Mouse (Mus musculus) c-Kit-positive CD71-positive TER-119-negative erythroid progenitor cells, embryonic 14.5 days (primary cell): ENCODE data around the gene Polm.

Experiments
- DNase-seq: peaks from one replicate; pipeline ENCODE4 v3.0.0-alpha.2; 2013; ENCODE audit warnings: low read depth

Polm gene

GRCm38 (mm10) chr11:5837251-5838246 is at the start of gene Polm:
Polm (minus strand) TSS chr11:5838016.
- peak; percentile 95 for DNase-seq

- no peak for DNase-seq
These were observed 49.4 kb upstream of the Polm start for GRCm38 (mm10) chr11:5887250-5887649.

- DNase-seq: peak; percentile 43
These were observed 48.4 kb upstream of the Polm start for GRCm38 (mm10) chr11:5886187-5886586.

- no peak for DNase-seq
These were observed 44.7 kb upstream of the Polm start for GRCm38 (mm10) chr11:5882518-5882917.

GRCm38 (mm10) chr11:5879905-5880304 is 42.1 kb upstream of the Polm start:
- peak; percentile 48 for DNase-seq

- DNase-seq: no peak
These were observed 40.8 kb upstream of the Polm start for GRCm38 (mm10) chr11:5878661-5879060.

- DNase-seq: peak; percentile 98
These were observed 40.2 kb upstream of the Polm start, which contains the start of gene Pold2 for GRCm38 (mm10) chr11:5877921-5878526. Pold2 (minus strand) TSS chr11:5878292.

- no peak for DNase-seq
These were observed 39.6 kb upstream of the Polm start for GRCm38 (mm10) chr11:5877421-5877820.

- no peak for DNase-seq
These were observed 35.4 kb upstream of the Polm start for GRCm38 (mm10) chr11:5873192-5873591.

- no peak for DNase-seq
These were observed 34.9 kb upstream of the Polm start for GRCm38 (mm10) chr11:5872707-5873106.

- no peak for DNase-seq
These were observed 32.3 kb upstream of the Polm start for GRCm38 (mm10) chr11:5870069-5870468.

GRCm38 (mm10) chr11:5869331-5869730 is 31.5 kb upstream of the Polm start:
- DNase-seq: no peak

GRCm38 (mm10) chr11:5868324-5868723 is 30.5 kb upstream of the Polm start:
- DNase-seq: no peak

- DNase-seq: no peak
These were observed 29.4 kb upstream of the Polm start for GRCm38 (mm10) chr11:5867196-5867595.

- DNase-seq: no peak
These were observed 24.7 kb upstream of the Polm start for GRCm38 (mm10) chr11:5862394-5863105.

GRCm38 (mm10) chr11:5861678-5862393 is 24.0 kb upstream of the Polm start, which contains the start of gene Aebp1:
Aebp1 (plus strand) TSS chr11:5861947.
- no peak for DNase-seq

GRCm38 (mm10) chr11:5860639-5861038 is 22.8 kb upstream of the Polm start:
- DNase-seq: no peak

GRCm38 (mm10) chr11:5859883-5860550 is 22.2 kb upstream of the Polm start:
- no peak for DNase-seq

- DNase-seq: no peak
These were observed 20.9 kb upstream of the Polm start for GRCm38 (mm10) chr11:5858723-5859122.

GRCm38 (mm10) chr11:5856479-5857130 is 18.8 kb upstream of the Polm start:
- no peak for DNase-seq

GRCm38 (mm10) chr11:5855902-5856301 is 18.1 kb upstream of the Polm start:
- DNase-seq: no peak
